Mouse (Mus musculus) adipose tissue, adult 10 weeks (tissue): Measurements from ENCODE around the gene Rnf185. TPM values are rescaled to one million over a fixed set of nuclear protein-coding genes. Genes with fewer than 3 reads are reported as not detected.

Experiments
- polyA plus RNA-seq: library from polyadenylated mRNA; stranded (reverse); fragments of 350-450 nt; fragmentation: Illumina TruSeq; extraction: RNeasy Lipid Tissue Mini Kit (QIAGEN cat#74804); gene quantifications from one replicate; pipeline ENCODE4 v1.2.3, GENCODE M21; 2014; ENCODE audit warnings: low read depth, low replicate concordance

Gene Rnf185
- 30.8 TPM for polyA plus RNA-seq

DNA sequence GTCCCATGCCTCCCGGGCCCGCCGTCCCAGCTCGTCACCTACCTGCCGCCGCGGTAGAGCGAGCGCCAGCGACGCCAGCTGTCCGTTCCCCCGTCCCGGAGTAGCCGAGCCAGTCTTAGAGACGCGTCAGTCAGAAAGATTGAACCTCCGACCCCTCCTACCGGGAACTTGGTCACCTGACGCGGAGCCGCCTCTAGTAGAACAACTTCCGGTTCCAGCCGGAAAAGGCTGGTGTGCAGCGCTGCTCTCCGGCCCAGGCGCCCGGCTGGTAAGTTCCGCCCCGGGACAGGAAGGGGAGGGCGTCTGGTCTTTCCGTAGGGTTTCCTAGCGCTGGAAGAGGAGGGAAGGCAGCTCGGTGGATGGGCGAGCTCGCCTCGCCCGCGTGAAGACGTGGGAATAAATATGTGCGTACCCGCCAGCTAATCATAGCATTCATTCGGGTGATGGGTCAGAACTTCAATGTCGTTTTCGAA, at the start of gene Rnf185:
TSS of gene Rnf185 (minus strand) at position 197 of the 473 bp plus-strand sequence.

DNA sequence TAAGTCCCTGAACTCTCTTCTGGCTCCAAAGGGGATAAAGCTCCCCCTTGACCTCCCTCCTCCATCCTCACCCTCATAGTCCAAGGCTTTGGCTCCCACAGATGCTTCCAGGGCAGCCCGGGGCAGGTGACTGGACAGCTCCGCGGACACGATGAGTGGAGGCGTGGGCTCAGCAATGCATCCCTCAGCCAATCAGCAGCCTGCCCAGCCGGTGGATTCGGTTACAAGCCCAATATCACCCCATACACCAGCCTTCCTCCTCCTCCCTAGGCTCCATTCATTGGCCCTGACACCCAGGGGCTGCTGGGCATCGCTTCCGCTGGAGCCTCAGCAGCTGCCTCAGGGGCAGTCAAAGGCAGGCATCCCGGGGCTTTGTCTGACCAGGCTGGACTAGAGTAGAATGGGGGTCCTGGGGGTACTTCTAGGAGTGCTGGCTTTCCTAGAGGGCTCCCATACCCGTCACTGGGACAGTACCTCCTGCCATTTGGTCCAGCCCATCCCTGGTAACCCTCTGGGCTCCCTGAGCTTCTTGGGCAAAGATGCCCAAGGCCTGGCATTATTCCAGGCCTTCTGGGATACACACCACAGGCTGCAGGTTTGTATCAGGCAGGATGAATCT, 35.9 kb upstream of the Rnf185 start, which contains the start of gene Pla2g3:
TSS of gene Pla2g3 (plus strand) at position 333 of the 619 bp plus-strand sequence.

DNA sequence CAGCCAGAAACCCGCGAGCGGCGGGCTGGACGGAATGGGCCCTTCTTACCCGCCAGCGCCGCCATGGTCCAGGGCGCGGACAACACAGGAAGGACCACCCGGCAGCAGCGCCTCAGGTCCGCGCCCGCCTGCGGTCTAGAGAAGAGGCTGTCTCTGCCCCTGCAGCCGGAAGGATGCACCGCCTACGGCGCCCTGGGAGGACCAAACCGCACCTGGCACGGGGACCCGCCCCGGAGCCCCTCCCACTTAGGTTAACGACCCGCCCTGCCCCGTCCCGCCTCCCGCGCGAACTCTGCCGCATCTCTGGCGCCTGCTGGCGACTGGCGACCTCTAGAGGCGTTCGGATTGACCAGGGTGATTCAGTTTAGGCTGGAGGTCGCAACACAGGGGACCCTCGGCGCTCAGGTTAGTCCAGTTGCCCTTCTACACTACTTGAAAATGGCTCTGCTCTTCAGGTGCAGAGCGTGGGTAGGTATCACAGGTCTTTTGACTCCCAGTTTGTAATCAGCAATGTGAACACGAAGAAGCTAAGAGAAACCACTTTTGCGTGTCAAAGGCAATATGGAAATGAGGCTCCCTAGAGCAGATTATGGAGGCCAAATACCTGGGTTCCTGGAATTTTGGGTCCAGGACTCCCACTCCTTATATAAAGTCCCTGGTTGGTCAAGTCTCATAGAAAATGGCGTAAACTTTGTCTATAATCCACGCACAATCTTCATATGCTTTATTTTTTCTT, 43.0 kb downstream of the Rnf185 start, which contains the start of gene Limk2:
TSS of gene Limk2 (minus strand) at position 193 of the 736 bp plus-strand sequence.

Other genes starting within 250 kb of the Rnf185 start
- 33.9 TPM for gene Eif4enif1, start 250.0 kb downstream of the Rnf185 start, polyA plus RNA-seq
- 67.9 TPM for gene Drg1, start 185.9 kb downstream of the Rnf185 start, polyA plus RNA-seq
- gene Patz1, start 163.5 kb downstream of the Rnf185 start, polyA plus RNA-seq = 37.4 TPM
- gene Pik3ip1, start 122.0 kb downstream of the Rnf185 start, polyA plus RNA-seq = 22.2 TPM
- 53.4 TPM for gene Limk2, start 43.2 kb downstream of the Rnf185 start, polyA plus RNA-seq
- gene Pla2g3, start 35.9 kb upstream of the Rnf185 start, polyA plus RNA-seq = 1.1 TPM
- 2.9 TPM for gene Inpp5j, start 52.5 kb upstream of the Rnf185 start, polyA plus RNA-seq
- 56.9 TPM for gene Selenom, start 62.3 kb upstream of the Rnf185 start, polyA plus RNA-seq
- 38.2 TPM for gene Smtn, start 88.2 kb upstream of the Rnf185 start, polyA plus RNA-seq
- gene Morc2a, start 196.8 kb upstream of the Rnf185 start, polyA plus RNA-seq = 20.3 TPM